In genomic region chr9:53537336-53537965, GRCm38 (mm10) we compare ENCODE assay signal across 8 mouse cellular contexts. TPM values are rescaled to one million over a fixed set of nuclear protein-coding genes. Genes with fewer than 3 reads are reported as not detected.
DNase-seq lines count a peak whose midpoint lies in the region; ATAC-seq and TF ChIP-seq lines count a peak whose summit lies in the region.

No protein-coding gene starts in this region.

- no peak for TF ChIP-seq CTCF in G1E (IDR thresholded peaks at IDR 0.05; ENCODE audit: low read depth, low read length)
- no peak for TF ChIP-seq CTCF in lung, postnatal 0 days (IDR thresholded peaks at IDR 0.05)

- H3K9ac ChIP-seq in hindbrain, embryonic 16.5 days (ENCODE audit: low read depth, low read length) = peak overlapping the region; percentile 83
- peak overlapping the region; percentile 84 for H3K9ac ChIP-seq in lung, postnatal 0 days (replicated peaks; ENCODE audit: low read depth)

- peak; percentile 14 for DNase-seq in kidney, adult 18-20 months
- no peak for DNase-seq in kidney, postnatal 10 days
- DNase-seq in G1E (ENCODE audit: low spot score) = no peak
- no peak for DNase-seq in embryonic facial prominence, embryonic 10.5 days (ENCODE audit: low spot score)
- peak; percentile 19 for DNase-seq in lung, postnatal 0 days (ENCODE audit: low spot score)
- peak; percentile 70 for DNase-seq in testis, postnatal 14 days (ENCODE audit: low spot score)
- no peak for DNase-seq in thymus, postnatal 36 days

- H3K4me3 ChIP-seq in G1E (ENCODE audit: low read depth, low read length) = peak overlapping the region; percentile 89
- H3K4me3 ChIP-seq in embryonic facial prominence, embryonic 10.5 days = peak overlapping the region; percentile 85
- H3K4me3 ChIP-seq in hindbrain, embryonic 16.5 days (ENCODE audit: low read length) = peak overlapping the region; percentile 67
- H3K4me3 ChIP-seq in lung, postnatal 0 days (ENCODE audit: low read depth, low read length) = peak overlapping the region; percentile 89

- H3K4me1 ChIP-seq in G1E (ENCODE audit: insufficient read depth, low read depth, low read length) = peaks cover 30% of the 10 kb centered on the region
- peaks cover 27% of the 10 kb centered on the region for H3K4me1 ChIP-seq in embryonic facial prominence, embryonic 10.5 days
- H3K4me1 ChIP-seq in hindbrain, embryonic 16.5 days (ENCODE audit: control insufficient read depth, insufficient read depth, low read depth, low read length) = peaks cover 21% of the 10 kb centered on the region
- H3K4me1 ChIP-seq in lung, postnatal 0 days (ENCODE audit: insufficient read depth, low read depth, low read length) = peaks cover 3% of the 10 kb centered on the region; the same call in 1 of the 2 replicates

- ATAC-seq in G1E (ENCODE audit: extremely low read depth, insufficient number of reproducible peaks, low FRiP score, poor library complexity, severe bottlenecking) = no peak
- no peak for ATAC-seq in hindbrain, embryonic 16.5 days
- no peak for ATAC-seq in lung, postnatal 0 days

- H3K9me3 ChIP-seq in G1E (replicated peaks) = no peaks in the 10 kb centered on the region
- no peaks in the 10 kb centered on the region for H3K9me3 ChIP-seq in embryonic facial prominence, embryonic 10.5 days
- H3K9me3 ChIP-seq in hindbrain, embryonic 16.5 days (ENCODE audit: control insufficient read depth, low read length) = no peaks in the 10 kb centered on the region
- H3K9me3 ChIP-seq in lung, postnatal 0 days (ENCODE audit: low read length) = no peaks in the 10 kb centered on the region

- H3K27me3 ChIP-seq in G1E (ENCODE audit: insufficient read depth, low read length) = no peaks in the 10 kb centered on the region
- no peaks in the 10 kb centered on the region for H3K27me3 ChIP-seq in embryonic facial prominence, embryonic 10.5 days (replicated peaks; ENCODE audit: low read depth, poor library complexity, severe bottlenecking)
- no peaks in the 10 kb centered on the region for H3K27me3 ChIP-seq in hindbrain, embryonic 16.5 days (replicated peaks; ENCODE audit: control insufficient read depth, insufficient read depth, low read length)
- H3K27me3 ChIP-seq in lung, postnatal 0 days (replicated peaks; ENCODE audit: insufficient read depth, low read length) = no peaks in the 10 kb centered on the region

- no peak for TF ChIP-seq EP300 in lung, postnatal 0 days (IDR thresholded peaks at IDR 0.05)

- WGBS in embryonic facial prominence, embryonic 10.5 days = under 1% methylated on average over 32 of the region's 34 CpGs
- under 1% methylated on average over 29 of the region's 34 CpGs for WGBS in hindbrain, embryonic 16.5 days
- under 1% methylated on average over 30 of the region's 34 CpGs for WGBS in lung, postnatal 0 days

- H3K4me2 ChIP-seq in hindbrain, embryonic 16.5 days (ENCODE audit: low read length) = peak overlapping the region; percentile 94
- peak overlapping the region; percentile 94 for H3K4me2 ChIP-seq in lung, postnatal 0 days (replicated peaks; ENCODE audit: low read depth, low read length)

- peak overlapping the region; percentile 95 for H3K27ac ChIP-seq in embryonic facial prominence, embryonic 10.5 days (replicated peaks)
- peak overlapping the region; percentile 80 for H3K27ac ChIP-seq in hindbrain, embryonic 16.5 days (ENCODE audit: low read depth, low read length)
- peak overlapping the region; percentile 94 for H3K27ac ChIP-seq in lung, postnatal 0 days (ENCODE audit: low read length)

- H3K36me3 ChIP-seq in G1E (replicated peaks) = peaks cover 20% of the 10 kb centered on the region
- peaks cover 18% of the 10 kb centered on the region for H3K36me3 ChIP-seq in embryonic facial prominence, embryonic 10.5 days (replicated peaks)
- no peaks in the 10 kb centered on the region for H3K36me3 ChIP-seq in hindbrain, embryonic 16.5 days (ENCODE audit: control insufficient read depth, insufficient read depth, low read length)
- no peaks in the 10 kb centered on the region for H3K36me3 ChIP-seq in lung, postnatal 0 days (ENCODE audit: insufficient read depth, low read length)

RNA-seq across cellular contexts. Expression of gene Npat, which starts 0.6 kb away (rescaled TPM):
- total RNA-seq in G1E (2014; fragmentation: Nextera tagmentation) (68.5 and 70.7 TPM in 2 replicates), G1E (2017) (40.4 and 44.6 TPM in 2 replicates)
- polyA plus RNA-seq in G1E (2012) = 1.1 and 1.7 TPM in 2 replicates
- 20.6 and 23.9 TPM in 2 replicates for polyA plus RNA-seq in embryonic facial prominence, embryonic 10.5 days (2016; fragmentation: Nextera tagmentation; extraction: Ambion mirVana)
- polyA plus RNA-seq in hindbrain, embryonic 16.5 days (2015; fragmentation: Nextera tagmentation; extraction: Ambion mirVana) = 9.5 and 11.4 TPM in 2 replicates
- 6.8 and 7.9 TPM in 2 replicates for polyA plus RNA-seq in lung, postnatal 0 days (2015; fragmentation: Nextera tagmentation; extraction: Ambion mirVana)

RNA-seq across cellular contexts. Expression of gene Atm, which starts 0.9 kb away (rescaled TPM):
- total RNA-seq in G1E (2014; fragmentation: Nextera tagmentation) (77.4 and 78.2 TPM in 2 replicates), G1E (2017) (49.0 and 51.8 TPM in 2 replicates)
- 1.1 and 1.4 TPM in 2 replicates for polyA plus RNA-seq in G1E (2012)
- polyA plus RNA-seq in embryonic facial prominence, embryonic 10.5 days (2016; fragmentation: Nextera tagmentation; extraction: Ambion mirVana) = 19.3 and 22.0 TPM in 2 replicates
- polyA plus RNA-seq in hindbrain, embryonic 16.5 days (2015; fragmentation: Nextera tagmentation; extraction: Ambion mirVana) = 6.1 and 6.8 TPM in 2 replicates
- 3.5 and 4.6 TPM in 2 replicates for polyA plus RNA-seq in lung, postnatal 0 days (2015; fragmentation: Nextera tagmentation; extraction: Ambion mirVana)

Comparison
In these comparisons a context has a peak if more than half of its experiments do, and no peak if none do; other contexts are left out.
1. DNase-seq: peak in kidney, adult 18-20 months (single experiment), lung, postnatal 0 days (single experiment) and testis, postnatal 14 days (single experiment); none in kidney, postnatal 10 days (single experiment), G1E (single experiment), embryonic facial prominence, embryonic 10.5 days (single experiment) and thymus, postnatal 36 days (0 of 2).
2. Peak in every context shown above with its lines, with median percentiles within 50 percentile points of each other: H3K4me3 ChIP-seq and H3K27ac ChIP-seq.